Mouse (Mus musculus): ENCODE measurements at regions not wholly inside any gene's neighbourhood (a gene's known extent, or its start where the extent isn't known, plus 50 kb on each side); places are given as distances from the start of the nearest gene placed in this dataset.

- intact Hi-C loops (cut with DNase I) = no loop called here
These were observed 63.6 kb downstream of the Hif1an start for GRCm38 (mm10) chr19:44626261-44626660.

GRCm38 (mm10) chr19:44629705-44630104, 67.1 kb downstream of the Hif1an start:
- intact Hi-C loops (cut with DNase I) = no loop called here

- intact Hi-C loops (cut with DNase I) = no loop called here
These were observed 68.8 kb downstream of the Hif1an start for GRCm38 (mm10) chr19:44631356-44632007.

- intact Hi-C loops (cut with DNase I) = no loop called here
These were observed 74.6 kb downstream of the Hif1an start for GRCm38 (mm10) chr19:44637145-44637719.

GRCm38 (mm10) chr19:44640021-44640420, 77.4 kb downstream of the Hif1an start:
- intact Hi-C loops (cut with DNase I) = no loop called here

GRCm38 (mm10) chr19:44640551-44640950, 77.9 kb downstream of the Hif1an start:
- intact Hi-C loops (cut with DNase I) = no loop called here

GRCm38 (mm10) chr19:44642294-44642693, 79.6 kb downstream of the Hif1an start:
- intact Hi-C loops (cut with DNase I) = no loop called here

GRCm38 (mm10) chr19:44644376-44644775, 81.7 kb downstream of the Hif1an start:
- intact Hi-C loops (cut with DNase I) = no loop called here

GRCm38 (mm10) chr19:44644929-44645328, 82.3 kb downstream of the Hif1an start:
- intact Hi-C loops (cut with DNase I) = no loop called here

GRCm38 (mm10) chr19:44646548-44646947, 83.9 kb downstream of the Hif1an start:
- intact Hi-C loops (cut with DNase I) = no loop called here

GRCm38 (mm10) chr19:44649206-44649605, 86.6 kb downstream of the Hif1an start:
- intact Hi-C loops (cut with DNase I) = no loop called here

- intact Hi-C loops (cut with DNase I) = no loop called here
These were observed 88.2 kb downstream of the Hif1an start for GRCm38 (mm10) chr19:44650841-44651240.

GRCm38 (mm10) chr19:44651605-44652004, 89.0 kb downstream of the Hif1an start:
- intact Hi-C loops (cut with DNase I) = no loop called here

GRCm38 (mm10) chr19:44655719-44656118, 93.1 kb downstream of the Hif1an start:
- intact Hi-C loops (cut with DNase I) = no loop called here

- intact Hi-C loops (cut with DNase I) = no loop called here
These were observed 96.5 kb upstream of the Pax2 start for GRCm38 (mm10) chr19:44659316-44659715.

- intact Hi-C loops (cut with DNase I) = no loop called here
These were observed 86.3 kb upstream of the Pax2 start for GRCm38 (mm10) chr19:44669535-44669958.

GRCm38 (mm10) chr19:44674621-44675245, 81.1 kb upstream of the Pax2 start:
- intact Hi-C loops (cut with DNase I) = no loop called here

- intact Hi-C loops (cut with DNase I) = no loop called here
These were observed 79.2 kb upstream of the Pax2 start for GRCm38 (mm10) chr19:44676555-44677120.

- intact Hi-C loops (cut with DNase I) = no loop called here
These were observed 78.5 kb upstream of the Pax2 start for GRCm38 (mm10) chr19:44677295-44677694.

GRCm38 (mm10) chr19:44678686-44679085, 77.2 kb upstream of the Pax2 start:
- intact Hi-C loops (cut with DNase I) = no loop called here

- intact Hi-C loops (cut with DNase I) = loop anchor here (5.0 to 10.0 kb wide), 2 partner anchors 66 to 203 kb away; no protein-coding TSS in a partner anchor
These were observed 74.2 kb upstream of the Pax2 start for GRCm38 (mm10) chr19:44681675-44682074.

- intact Hi-C loops (cut with DNase I) = loop anchor here (5.0 to 10.0 kb wide), 2 partner anchors 64 to 202 kb away; no protein-coding TSS in a partner anchor
These were observed 72.7 kb upstream of the Pax2 start for GRCm38 (mm10) chr19:44683191-44683590.

Data from adrenal gland (tissue).